Mouse (Mus musculus) monocyte, adult 59 days (primary cell): ENCODE results near the gene Cdkn2aip. TPM values are rescaled to one million over a fixed set of nuclear protein-coding genes. Genes with fewer than 3 reads are reported as not detected.

Experiments
- total RNA-seq, 2 experiments: library from RNA; stranded (reverse); gene quantifications; one replicate each; pipeline ENCODE4 v1.2.4; 2023

Gene Cdkn2aip
- 10 to 100 TPM; 17.5 to 23.8 TPM for total RNA-seq

DNA sequence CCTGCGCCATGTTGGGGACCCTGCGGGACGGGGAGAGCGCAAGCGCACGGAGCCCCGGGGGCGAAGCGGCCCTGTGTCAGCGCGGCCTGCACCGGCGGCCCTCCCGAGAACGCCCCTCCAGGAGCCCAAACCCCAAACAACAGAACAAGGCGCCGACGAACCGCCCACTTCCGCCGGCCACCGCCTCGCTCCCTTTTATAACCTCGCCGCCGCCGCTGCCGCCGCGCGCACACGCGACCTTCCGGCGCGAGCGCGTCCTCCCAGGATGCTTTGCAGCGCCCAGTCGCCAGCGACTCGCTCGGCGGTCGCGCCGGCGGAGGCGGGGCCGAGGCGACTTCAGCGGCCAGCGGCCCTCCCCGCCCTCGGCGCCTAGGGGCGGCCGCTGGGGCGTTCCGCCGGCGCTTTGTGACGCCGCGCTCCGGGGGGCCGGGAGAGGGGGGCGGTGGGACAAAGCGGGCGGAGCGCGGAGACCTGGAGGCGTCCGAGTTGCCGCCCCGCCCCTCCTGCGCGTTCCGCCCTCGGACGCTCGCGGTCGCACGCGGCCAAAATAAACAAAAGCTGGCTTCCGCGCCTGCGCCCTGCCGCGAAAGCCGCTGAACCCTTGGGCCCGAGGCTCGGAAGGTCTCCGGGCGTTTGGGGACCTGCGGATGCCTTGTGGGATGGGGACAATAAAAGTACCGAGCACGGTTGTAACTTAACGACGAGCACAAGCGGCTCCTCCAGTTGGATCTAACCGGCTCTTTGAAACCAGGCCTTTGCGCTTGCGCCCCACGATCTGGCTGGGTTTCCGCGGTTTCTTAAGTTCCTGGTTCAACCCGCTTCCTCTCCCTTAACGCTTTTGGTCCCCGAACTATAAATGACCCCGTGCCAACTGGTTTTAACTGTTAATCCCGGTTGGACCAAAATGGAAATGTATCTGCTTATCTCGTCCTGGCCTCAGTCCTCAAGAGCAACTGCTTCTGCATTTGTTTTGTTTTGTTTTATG lies at the start of gene Cdkn2aip:
Cdkn2aip (minus strand) TSS at position 172 of the 985 bp plus-strand sequence.

DNA sequence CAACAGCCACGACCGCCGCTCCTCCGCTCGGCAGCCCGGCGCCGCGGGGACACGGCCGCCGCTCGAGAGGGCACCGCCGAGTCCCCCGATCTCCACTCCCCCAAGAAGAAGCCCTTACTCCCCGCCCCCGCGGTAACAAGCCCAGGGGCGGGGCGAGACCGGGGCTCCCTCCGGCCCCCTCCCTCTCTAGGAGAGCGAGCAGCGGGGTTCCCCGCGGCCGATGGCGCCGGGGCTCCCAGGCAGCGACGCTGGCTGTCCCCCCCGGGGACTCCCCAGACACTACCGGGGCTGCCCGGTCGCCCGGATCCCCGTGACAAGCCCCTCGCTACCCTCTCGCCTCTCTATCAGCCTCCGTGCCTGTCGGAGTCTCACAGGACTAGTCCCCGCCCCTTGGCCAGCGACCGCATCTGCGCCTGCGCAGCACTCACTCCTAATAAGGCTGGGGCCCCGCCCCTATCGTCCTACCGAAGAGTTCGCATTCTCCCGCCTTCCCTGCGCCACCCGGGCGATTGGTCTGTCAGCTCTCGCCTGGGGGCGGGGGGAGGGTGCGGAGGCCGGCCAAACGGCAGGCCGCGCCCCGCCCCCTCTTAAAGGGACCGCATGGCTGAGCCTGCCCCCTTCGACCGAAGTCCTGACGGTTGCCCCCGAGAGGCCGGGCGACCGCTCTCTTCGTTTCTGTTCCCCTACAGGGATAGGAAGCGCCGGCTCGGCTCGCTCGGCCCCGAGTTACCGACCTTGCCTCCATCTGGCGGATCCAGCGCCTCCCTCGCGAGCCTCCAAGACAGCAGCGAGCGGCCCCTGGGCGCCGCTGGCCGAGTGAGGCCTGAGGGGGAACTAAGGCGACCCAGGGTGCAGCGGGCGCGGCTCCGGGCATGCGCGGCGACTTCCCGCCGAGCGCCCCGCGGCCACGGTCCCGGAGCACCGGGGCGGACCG lies 38.7 kb downstream of the Cdkn2aip start, which contains the start of gene Ing2:
Ing2 (minus strand) TSS at position 780 of the 934 bp plus-strand sequence.

Other genes with a start within 250 kb of the Cdkn2aip start
- 10 to 100 TPM; 32.8 to 35.3 TPM for gene Trappc11, start 180.5 kb downstream of the Cdkn2aip start, total RNA-seq
- 10 to 100 TPM; 14.3 to 22.5 TPM for gene Rwdd4a, start 180.3 kb downstream of the Cdkn2aip start, total RNA-seq
- gene Ing2, start 38.4 kb downstream of the Cdkn2aip start, total RNA-seq: 10 to 100 TPM; 42.4 to 44.2 TPM
- not detected for gene Cldn24, start 108.2 kb upstream of the Cdkn2aip start, total RNA-seq
- gene Cldn22, start 110.5 kb upstream of the Cdkn2aip start, total RNA-seq: not detected